Mouse (Mus musculus): ENCODE results near the gene Gdpd2. TPM values are rescaled to one million over a fixed set of nuclear protein-coding genes. Genes with fewer than 3 reads are reported as not detected.
A peak's percentile ranks its signal among the peaks of the same experiment; 100 is the strongest.

Gene Gdpd2
- polyA plus RNA-seq, 1 experiment = not detected

- Histone ChIP-seq H3K27ac (replicated peaks; ENCODE audit: low read depth, low read length) (no peak overlapping the region), H3K4me1 (ENCODE audit: control insufficient read depth, insufficient read depth, insufficient read length, low read length) (no peaks in the 10 kb centered on the region), H3K4me3 (ENCODE audit: insufficient read depth, low read depth, low read length) (peak overlapping the region; percentile 42)
Measured at GRCm38 (mm10) chrX:100767885-100768626, 38.4 kb downstream of the Gdpd2 start.

GRCm38 (mm10) chrX:100769281-100769680 lies 39.6 kb downstream of the Gdpd2 start:
- H3K4me1 ChIP-seq (ENCODE audit: control insufficient read depth, insufficient read depth, insufficient read length, low read length) = no peaks in the 10 kb centered on the region
- H3K27ac ChIP-seq (replicated peaks; ENCODE audit: low read depth, low read length) = no peak overlapping the region
- no peak overlapping the region for H3K4me3 ChIP-seq (ENCODE audit: insufficient read depth, low read depth, low read length)

- Histone ChIP-seq H3K4me3 (ENCODE audit: insufficient read depth, low read depth, low read length) (peak overlapping the region; percentile 73), H3K4me1 (ENCODE audit: control insufficient read depth, insufficient read depth, insufficient read length, low read length) (no peaks in the 10 kb centered on the region; the same call in 1 of the 2 replicates), H3K27ac (replicated peaks; ENCODE audit: low read depth, low read length) (no peak overlapping the region)
Measured at GRCm38 (mm10) chrX:100774341-100774811, 44.7 kb downstream of the Gdpd2 start.

GRCm38 (mm10) chrX:100775405-100775804 lies 45.7 kb downstream of the Gdpd2 start:
- no peak overlapping the region for H3K27ac ChIP-seq (replicated peaks; ENCODE audit: low read depth, low read length)
- H3K4me3 ChIP-seq (ENCODE audit: insufficient read depth, low read depth, low read length) = no peak overlapping the region
- no peaks in the 10 kb centered on the region; the same call in 1 of the 2 replicates for H3K4me1 ChIP-seq (ENCODE audit: control insufficient read depth, insufficient read depth, insufficient read length, low read length)

- peak overlapping the region; percentile 63 for H3K4me3 ChIP-seq (ENCODE audit: insufficient read depth, low read depth, low read length)
- no peak overlapping the region for H3K27ac ChIP-seq (replicated peaks; ENCODE audit: low read depth, low read length)
- H3K4me1 ChIP-seq (ENCODE audit: control insufficient read depth, insufficient read depth, insufficient read length, low read length) = no peaks in the 10 kb centered on the region; the same call in 1 of the 2 replicates
Measured at GRCm38 (mm10) chrX:100776494-100776893, 46.8 kb downstream of the Gdpd2 start.

GRCm38 (mm10) chrX:100776985-100777654 lies 47.4 kb downstream of the Gdpd2 start:
- H3K4me3 ChIP-seq (ENCODE audit: insufficient read depth, low read depth, low read length) = peak overlapping the region; percentile 63
- H3K4me1 ChIP-seq (ENCODE audit: control insufficient read depth, insufficient read depth, insufficient read length, low read length) = no peaks in the 10 kb centered on the region; the same call in 1 of the 2 replicates
- H3K27ac ChIP-seq (replicated peaks; ENCODE audit: low read depth, low read length) = no peak overlapping the region

- Histone ChIP-seq H3K4me3 (ENCODE audit: insufficient read depth, low read depth, low read length) (peak overlapping the region; percentile 63), H3K4me1 (ENCODE audit: control insufficient read depth, insufficient read depth, insufficient read length, low read length) (no peaks in the 10 kb centered on the region; the same call in 1 of the 2 replicates), H3K27ac (replicated peaks; ENCODE audit: low read depth, low read length) (no peak overlapping the region)
Measured at GRCm38 (mm10) chrX:100777655-100778234, 48.1 kb downstream of the Gdpd2 start.

GRCm38 (mm10) chrX:100778397-100778796 lies 48.7 kb downstream of the Gdpd2 start:
- Histone ChIP-seq H3K4me1 (ENCODE audit: control insufficient read depth, insufficient read depth, insufficient read length, low read length) (no peaks in the 10 kb centered on the region; the same call in 1 of the 2 replicates), H3K27ac (replicated peaks; ENCODE audit: low read depth, low read length) (no peak overlapping the region), H3K4me3 (ENCODE audit: insufficient read depth, low read depth, low read length) (no peak overlapping the region)

Other genes starting within 250 kb of the Gdpd2 start
- 67.3 and 72.7 TPM in 2 replicates for gene Igbp1, start 235.6 kb upstream of the Gdpd2 start, polyA plus RNA-seq (2012; ENCODE audit: insufficient read depth, insufficient read length, missing spikeins)
- not detected in 2 replicates for gene Dgat2l6, start 205.0 kb upstream of the Gdpd2 start, polyA plus RNA-seq (2012; ENCODE audit: insufficient read depth, insufficient read length, missing spikeins)
- not detected in 2 replicates for gene Awat1, start 157.6 kb upstream of the Gdpd2 start, polyA plus RNA-seq (2012; ENCODE audit: insufficient read depth, insufficient read length, missing spikeins)
- not detected in 2 replicates for gene P2ry4, start 135.0 kb upstream of the Gdpd2 start, polyA plus RNA-seq (2012; ENCODE audit: insufficient read depth, insufficient read length, missing spikeins)
- not detected in 2 replicates for gene Arr3, start 124.4 kb upstream of the Gdpd2 start, polyA plus RNA-seq (2012; ENCODE audit: insufficient read depth, insufficient read length, missing spikeins)
- gene Kif4, start 104.1 kb upstream of the Gdpd2 start, polyA plus RNA-seq (2012; ENCODE audit: insufficient read depth, insufficient read length, missing spikeins) = not detected in 2 replicates
- 62.8 and 63.7 TPM in 2 replicates for gene Pdzd11, start 103.3 kb upstream of the Gdpd2 start, polyA plus RNA-seq (2012; ENCODE audit: insufficient read depth, insufficient read length, missing spikeins)
- 4.6 and 8.3 TPM in 2 replicates for gene Dlg3, start 37.8 kb downstream of the Gdpd2 start, polyA plus RNA-seq (2012; ENCODE audit: insufficient read depth, insufficient read length, missing spikeins)

All from brown adipose tissue, adult 24 weeks (tissue).